Mouse (Mus musculus) limb, embryonic 13.5 days (tissue): ENCODE data around the gene Dpf2. TPM values are rescaled to one million over a fixed set of nuclear protein-coding genes. Genes with fewer than 3 reads are reported as not detected.

Source experiments
- ATAC-seq: fragments of 200-750 bp; cut with Nextera tagmentation; 2 replicates; pipeline ENCODE4 v1.8.0; 2017; ENCODE audit warnings: low read depth, moderate number of reproducible peaks, moderate TSS enrichment; ENCODE audit not compliant: low FRiP score
- H3K27ac ChIP-seq: fragments of 300-500 bp; sonication (generic); 2 replicates; pipeline ENCODE4 v1.5.1; 2015; ENCODE audit warnings: inconsistent platforms, mild to moderate bottlenecking, moderate library complexity
- H3K27me3 ChIP-seq: fragments of 300-500 bp; sonication (generic); 2 replicates; pipeline ENCODE4 v1.6.1; 2015; ENCODE audit warnings: mild to moderate bottlenecking, inconsistent platforms
- H3K36me3 ChIP-seq: fragments of 300-500 bp; sonication (generic); 2 replicates; pipeline ENCODE4 v1.6.1; 2015; ENCODE audit warnings: inconsistent platforms, mild to moderate bottlenecking, moderate library complexity
- H3K4me1 ChIP-seq: fragments of 300-500 bp; sonication (generic); 2 replicates; pipeline ENCODE4 v1.6.1; 2015; ENCODE audit warnings: inconsistent platforms
- H3K4me2 ChIP-seq: fragments of 300-500 bp; sonication (generic); replicated peaks from 2 replicates; pipeline ENCODE4 v1.6.1; 2015; ENCODE audit warnings: inconsistent platforms, mild to moderate bottlenecking, moderate library complexity
- H3K4me3 ChIP-seq: fragments of 300-500 bp; sonication (generic); 2 replicates; pipeline ENCODE4 v1.5.1; 2015; ENCODE audit warnings: moderate library complexity, mild to moderate bottlenecking, inconsistent platforms
- H3K9ac ChIP-seq: fragments of 300-500 bp; sonication (generic); 2 replicates; pipeline ENCODE4 v1.6.1; 2015; ENCODE audit warnings: mild to moderate bottlenecking, inconsistent platforms
- H3K9me3 ChIP-seq: fragments of 300-500 bp; sonication (generic); 2 replicates; pipeline ENCODE4 v1.6.1; 2016; ENCODE audit warnings: inconsistent platforms
- WGBS: fragments of 180-500 bp; shearing (Covaris S2); methylation state at CpG from one replicate; pipeline ENCODE4 v1.1.7; 2015; 5-methylcytosine and 5-hydroxymethylcytosine counted together
- polyA plus RNA-seq: library from polyadenylated mRNA; unstranded; fragments of >200 nt; fragmentation: Nextera tagmentation; extraction: Ambion mirVana; gene quantifications from 2 replicates; pipeline ENCODE4 v1.2.1, GENCODE M21; 2015

Gene Dpf2
- polyA plus RNA-seq, 1 experiment from 2014 or later, result 174 TPM

GRCm38 (mm10) chr19:5929634-5930596 is 17.1 kb upstream of the Dpf2 start:
- 73% methylated on average over 14 of the region's 14 CpGs for WGBS
- no peak overlapping the region for H3K27ac ChIP-seq
- no peaks in the 10 kb centered on the region for H3K9me3 ChIP-seq
- ATAC-seq, result no peak
- H3K27me3 ChIP-seq, result peaks cover 10% of the 10 kb centered on the region
- H3K9ac ChIP-seq, result 0 out of 2 replicates have a peak overlapping the region, but pooled peaks have one; percentile 32
- H3K4me1 ChIP-seq, result peaks cover 36% of the 10 kb centered on the region
- H3K4me2 ChIP-seq, result no peak overlapping the region
- no peaks in the 10 kb centered on the region for H3K36me3 ChIP-seq
- no peak overlapping the region for H3K4me3 ChIP-seq

DNA sequence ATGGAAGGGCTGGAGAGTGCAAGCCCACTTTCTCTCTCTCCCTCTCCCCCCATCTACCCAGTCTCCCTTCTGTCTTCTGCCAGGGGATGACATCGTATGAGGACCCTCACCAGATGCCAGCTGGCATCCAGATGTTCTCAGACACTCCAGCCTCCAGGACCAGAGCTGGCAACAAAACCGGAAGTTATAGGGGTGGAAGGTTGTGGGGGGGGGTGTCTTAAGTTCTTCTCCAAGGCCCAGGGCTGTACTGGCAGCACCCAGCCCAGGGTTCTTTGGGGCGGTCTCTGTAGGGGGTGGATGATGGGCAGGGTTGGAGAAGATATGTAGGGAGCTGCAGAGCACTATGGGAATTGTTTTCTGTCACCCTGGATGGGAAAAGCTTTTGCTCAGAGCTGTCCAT is 15.7 kb upstream of the Dpf2 start:
- no peak for ATAC-seq
- H3K9me3 ChIP-seq, result no peaks in the 10 kb centered on the region
- H3K9ac ChIP-seq, result no peak overlapping the region
- H3K4me1 ChIP-seq, result peaks cover 37% of the 10 kb centered on the region
- no peak overlapping the region for H3K27ac ChIP-seq
- H3K36me3 ChIP-seq, result no peaks in the 10 kb centered on the region
- H3K27me3 ChIP-seq, result peaks cover 10% of the 10 kb centered on the region
- 34% methylated on average over 3 of the region's 3 CpGs for WGBS
- no peak overlapping the region for H3K4me2 ChIP-seq
- H3K4me3 ChIP-seq, result no peak overlapping the region

DNA sequence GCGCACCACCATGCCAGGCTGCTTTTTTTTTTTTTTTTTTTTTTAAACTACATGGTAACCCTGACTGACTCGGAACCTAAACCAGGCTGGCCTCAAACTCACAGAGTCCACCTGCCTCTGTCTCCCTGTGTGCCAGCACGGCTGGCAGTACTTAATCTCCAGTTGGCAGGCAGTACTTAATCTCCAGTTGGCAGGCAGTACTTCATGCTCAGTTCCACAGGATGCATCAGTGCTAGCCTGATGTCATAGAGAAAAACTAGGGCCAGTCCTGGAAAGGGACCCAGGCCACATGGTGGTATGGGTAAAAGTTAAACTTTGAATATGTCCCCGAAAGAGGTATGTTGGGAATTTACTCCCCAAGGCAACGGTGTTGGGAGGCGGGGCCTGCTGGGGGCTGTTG is 15.3 kb upstream of the Dpf2 start:
- no peak overlapping the region for H3K4me3 ChIP-seq
- H3K9ac ChIP-seq, result no peak overlapping the region
- H3K9me3 ChIP-seq, result no peaks in the 10 kb centered on the region
- ATAC-seq, result no peak
- H3K27me3 ChIP-seq, result peaks cover 10% of the 10 kb centered on the region
- WGBS, result 53% methylated on average over 6 of the region's 6 CpGs
- no peaks in the 10 kb centered on the region for H3K36me3 ChIP-seq
- no peak overlapping the region for H3K27ac ChIP-seq
- H3K4me2 ChIP-seq, result no peak overlapping the region
- peaks cover 38% of the 10 kb centered on the region for H3K4me1 ChIP-seq

- Histone ChIP-seq H3K27ac (no peak overlapping the region), H3K27me3 (peaks cover 10% of the 10 kb centered on the region), H3K4me3 (no peak overlapping the region), H3K4me2 (no peak overlapping the region), H3K9ac (no peak overlapping the region), H3K9me3 (no peaks in the 10 kb centered on the region), H3K4me1 (peaks cover 38% of the 10 kb centered on the region), H3K36me3 (no peaks in the 10 kb centered on the region)
- 57% methylated on average over 8 of the region's 8 CpGs for WGBS
- no peak for ATAC-seq
Observed at GRCm38 (mm10) chr19:5927532-5927931, 14.7 kb upstream of the Dpf2 start.

GRCm38 (mm10) chr19:5927026-5927425 is 14.2 kb upstream of the Dpf2 start:
- no peak overlapping the region for H3K9ac ChIP-seq
- no peak overlapping the region for H3K4me3 ChIP-seq
- H3K4me2 ChIP-seq, result no peak overlapping the region
- H3K9me3 ChIP-seq, result no peaks in the 10 kb centered on the region
- ATAC-seq, result no peak
- WGBS, result 70% methylated on average over 11 of the region's 11 CpGs
- H3K4me1 ChIP-seq, result peaks cover 39% of the 10 kb centered on the region
- H3K27me3 ChIP-seq, result peaks cover 10% of the 10 kb centered on the region
- no peaks in the 10 kb centered on the region for H3K36me3 ChIP-seq
- H3K27ac ChIP-seq, result no peak overlapping the region

GRCm38 (mm10) chr19:5925311-5925855 is 12.6 kb upstream of the Dpf2 start:
- Histone ChIP-seq H3K4me3 (peak overlapping the region; percentile 60), H3K9ac (no peak overlapping the region; the same call in 1 of the 2 replicates), H3K36me3 (no peaks in the 10 kb centered on the region), H3K4me2 (peak overlapping the region; percentile 100), H3K9me3 (no peaks in the 10 kb centered on the region), H3K27me3 (peaks cover 10% of the 10 kb centered on the region), H3K27ac (no peak overlapping the region), H3K4me1 (peaks cover 45% of the 10 kb centered on the region)
- WGBS, result 33% methylated on average over 11 of the region's 11 CpGs
- no peak for ATAC-seq

DNA sequence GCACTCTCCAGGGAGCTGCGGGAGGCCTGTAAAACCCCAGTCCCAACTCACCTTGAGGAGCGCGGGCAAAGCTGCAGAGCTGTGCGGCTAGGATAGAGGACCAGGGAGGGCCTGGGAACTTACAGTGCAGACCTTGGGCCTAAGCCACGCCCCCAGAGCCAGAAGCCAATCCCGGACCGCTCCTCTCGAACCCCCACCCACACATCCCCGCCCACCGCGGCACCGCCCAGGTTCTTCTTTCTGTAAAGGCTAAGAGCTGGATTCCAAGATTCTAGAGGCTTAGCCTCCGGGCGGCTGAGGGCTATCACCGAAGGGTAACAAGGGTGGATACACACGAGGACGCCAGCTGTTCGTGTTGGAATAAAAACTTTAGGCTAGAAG is 11.9 kb upstream of the Dpf2 start, which contains the start of gene Cdc42ep2:
Gene Cdc42ep2, minus strand, starts transcription at position 104 of the 381 bp plus-strand sequence.
- Histone ChIP-seq H3K4me2 (peak within 1 kb of the TSS; percentile 100), H3K9me3 (no peaks in the 10 kb centered on the region), H3K4me3 (peak within 1 kb of the TSS; percentile 60), H3K9ac (peak within 1 kb of the TSS; percentile 65), H3K36me3 (no peaks in the 10 kb centered on the region), H3K4me1 (peaks cover 39% of the 10 kb centered on the region), H3K27me3 (peaks cover 10% of the 10 kb centered on the region), H3K27ac (peak within 1 kb of the TSS; percentile 65)
- ATAC-seq, result peak; percentile 95
- WGBS, result under 1% methylated on average over 18 of the region's 18 CpGs

- Histone ChIP-seq H3K4me1 (peaks cover 35% of the 10 kb centered on the region), H3K27me3 (peaks cover 10% of the 10 kb centered on the region)
- WGBS, result under 1% methylated on average over 38 of the region's 38 CpGs
Observed at GRCm38 (mm10) chr19:5923990-5924712, 11.3 kb upstream of the Dpf2 start.

DNA sequence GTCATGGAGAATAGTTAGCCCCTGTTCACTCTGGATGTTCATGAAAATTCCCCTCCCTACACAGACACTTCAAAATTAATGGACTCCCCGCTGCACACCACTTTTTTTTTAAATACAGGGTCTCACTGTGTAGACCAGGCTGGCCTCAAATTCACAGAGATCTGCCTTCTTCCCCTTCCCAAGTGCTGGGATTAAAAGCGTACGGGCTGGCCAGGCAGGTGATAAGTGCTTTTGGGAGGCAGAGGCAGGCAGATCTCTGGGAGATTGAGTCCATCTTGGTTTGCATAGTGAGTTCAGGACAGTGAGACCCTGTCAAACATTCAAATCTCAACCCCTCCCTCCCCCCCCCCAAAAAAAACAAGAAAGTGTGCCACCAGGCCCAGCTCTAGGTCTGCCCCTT is 10.2 kb upstream of the Dpf2 start:
- Histone ChIP-seq H3K4me1 (peaks cover 24% of the 10 kb centered on the region), H3K9me3 (no peaks in the 10 kb centered on the region), H3K27ac (no peak overlapping the region), H3K27me3 (peaks cover 10% of the 10 kb centered on the region), H3K9ac (no peak overlapping the region), H3K4me3 (no peak overlapping the region), H3K4me2 (no peak overlapping the region), H3K36me3 (peaks cover 3% of the 10 kb centered on the region; the same call in 1 of the 2 replicates)
- no peak for ATAC-seq
- WGBS, result 92% methylated on average over 3 of the region's 3 CpGs

More at GRCm38 (mm10) chr19:5923990-5924712, 11.3 kb upstream of the Dpf2 start:
- H3K4me2 ChIP-seq, result peak overlapping the region; percentile 100
- no peaks in the 10 kb centered on the region for H3K36me3 ChIP-seq
- peak overlapping the region; percentile 60 for H3K4me3 ChIP-seq
- ATAC-seq, result peak; percentile 74
- H3K9ac ChIP-seq, result peak overlapping the region; percentile 65
- no peaks in the 10 kb centered on the region for H3K9me3 ChIP-seq
- H3K27ac ChIP-seq, result peak overlapping the region; percentile 65

DNA sequence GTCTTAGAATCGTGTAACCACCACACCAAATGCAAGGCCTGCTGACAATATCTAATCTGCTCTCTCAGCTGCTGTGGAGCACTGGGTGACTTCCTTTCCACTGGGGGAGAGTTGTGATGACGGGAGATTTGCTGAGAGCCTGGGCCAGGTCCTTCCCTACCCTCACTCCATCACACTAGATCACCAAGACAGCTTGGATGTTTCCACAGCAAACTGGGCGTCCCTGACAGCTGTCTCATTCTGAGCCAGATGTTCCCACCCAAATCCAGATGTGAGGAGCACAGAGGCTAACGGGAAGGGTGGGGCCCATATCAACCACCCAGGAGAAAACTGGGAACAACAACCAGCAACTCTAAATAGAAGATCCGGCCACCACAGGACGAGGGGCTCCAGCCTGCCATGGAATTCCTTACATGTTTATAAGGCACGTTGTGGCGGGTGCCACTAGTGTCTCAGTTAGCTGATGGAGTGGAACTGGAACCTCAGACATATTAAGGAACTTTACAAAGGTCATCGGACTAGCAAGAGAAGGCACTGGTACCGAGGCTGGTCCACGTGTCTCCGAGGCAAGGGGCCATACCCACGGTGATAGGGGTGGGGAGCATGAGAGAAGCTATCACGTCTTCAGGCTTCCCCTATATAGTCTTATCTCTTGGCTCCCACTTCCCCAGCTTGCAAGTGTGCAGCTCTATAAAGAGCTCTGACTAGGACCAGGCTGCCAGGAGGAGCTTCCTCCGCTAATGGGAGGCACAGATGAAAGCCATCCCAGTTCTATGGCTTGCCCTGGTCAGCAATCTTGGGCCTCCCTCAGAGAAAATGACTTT is 9.5 kb upstream of the Dpf2 start:
- Histone ChIP-seq H3K27ac (no peak overlapping the region), H3K36me3 (peaks cover 9% of the 10 kb centered on the region), H3K4me3 (no peak overlapping the region), H3K9me3 (no peaks in the 10 kb centered on the region), H3K4me2 (peak overlapping the region; percentile 36), H3K9ac (peak overlapping the region; percentile 62; the same call in 1 of the 2 replicates), H3K4me1 (peaks cover 21% of the 10 kb centered on the region), H3K27me3 (peaks cover 10% of the 10 kb centered on the region)
- 70% methylated on average over 15 of the region's 15 CpGs for WGBS
- no peak for ATAC-seq

- peaks cover 18% of the 10 kb centered on the region for H3K4me1 ChIP-seq
- no peaks in the 10 kb centered on the region for H3K9me3 ChIP-seq
- no peak overlapping the region for H3K27ac ChIP-seq
- 20% methylated on average over 9 of the region's 9 CpGs for WGBS
- peak overlapping the region; percentile 36 for H3K4me2 ChIP-seq
- H3K4me3 ChIP-seq, result no peak overlapping the region; the same call in 1 of the 2 replicates
- peak overlapping the region; percentile 62; the same call in 1 of the 2 replicates for H3K9ac ChIP-seq
- no peak for ATAC-seq
- H3K36me3 ChIP-seq, result peaks cover 12% of the 10 kb centered on the region
- peaks cover 10% of the 10 kb centered on the region for H3K27me3 ChIP-seq
Observed at GRCm38 (mm10) chr19:5921715-5922114, 8.9 kb upstream of the Dpf2 start.
